Mouse (Mus musculus): ENCODE measurements around the gene Pnpla7. TPM values are rescaled to one million over a fixed set of nuclear protein-coding genes. Genes with fewer than 3 reads are reported as not detected.

Pnpla7 gene
- 3.1 and 4.5 TPM in 2 replicates for polyA plus RNA-seq (2014; fragmentation: Nextera tagmentation; extraction: Ambion mirVana)

DNA sequence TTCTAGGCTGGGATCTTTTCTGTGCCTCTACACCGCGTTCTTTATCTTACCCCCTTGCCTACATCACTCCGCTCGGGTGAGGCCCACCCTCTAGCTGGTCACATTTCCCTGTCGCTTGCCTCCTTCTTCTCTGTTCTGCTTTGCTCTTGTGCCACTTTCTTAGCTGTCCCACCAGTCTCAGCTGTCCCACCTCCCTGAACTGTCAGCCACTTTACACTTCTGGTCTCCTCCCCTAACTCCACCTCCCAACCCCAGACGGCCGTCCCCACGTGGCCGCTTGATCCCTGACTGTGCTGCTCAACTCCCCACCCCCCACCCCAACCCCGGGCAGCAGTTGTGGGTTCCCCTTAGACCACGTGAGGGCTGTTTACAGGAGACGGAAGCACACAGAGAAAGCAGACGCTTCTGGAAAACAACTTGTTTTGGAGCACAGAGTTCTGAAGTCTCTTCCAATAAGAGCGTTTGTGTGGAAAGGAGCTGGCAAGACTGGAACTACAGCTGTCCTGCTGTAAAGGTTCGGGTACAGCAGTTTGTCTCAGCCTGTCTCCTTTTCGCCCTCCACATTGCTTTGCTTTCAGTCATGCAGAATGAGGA is at the start of gene Pnpla7:
Gene Pnpla7 (plus strand): TSS at position 330 of the 594 bp plus-strand sequence.
- ATAC-seq (ENCODE audit: low FRiP score), result peak; percentile 57
- H3K4me3 ChIP-seq (ENCODE audit: low read depth, low read length), result peak within 1 kb of the TSS; percentile 78
- no peaks in the 10 kb centered on the region for H3K36me3 ChIP-seq (ENCODE audit: control insufficient read depth, insufficient read depth, low read length)
- peak within 1 kb of the TSS; percentile 81 for H3K4me2 ChIP-seq
- WGBS, result 2% methylated on average over 16 of the region's 16 CpGs
- H3K9me3 ChIP-seq (ENCODE audit: control insufficient read depth, low read length), result no peaks in the 10 kb centered on the region
- H3K4me1 ChIP-seq (ENCODE audit: control insufficient read depth, insufficient read depth, low read length), result peaks cover 12% of the 10 kb centered on the region
- peak within 1 kb of the TSS; percentile 83 for H3K9ac ChIP-seq (ENCODE audit: low read length)
- peak within 1 kb of the TSS; percentile 73 for H3K27ac ChIP-seq (ENCODE audit: low read depth, low read length)
- DNase-seq (ENCODE audit: low spot score, missing footprints), result peak; percentile 93
- no peaks in the 10 kb centered on the region for H3K27me3 ChIP-seq (ENCODE audit: control insufficient read depth, insufficient read depth, low read length)

DNA sequence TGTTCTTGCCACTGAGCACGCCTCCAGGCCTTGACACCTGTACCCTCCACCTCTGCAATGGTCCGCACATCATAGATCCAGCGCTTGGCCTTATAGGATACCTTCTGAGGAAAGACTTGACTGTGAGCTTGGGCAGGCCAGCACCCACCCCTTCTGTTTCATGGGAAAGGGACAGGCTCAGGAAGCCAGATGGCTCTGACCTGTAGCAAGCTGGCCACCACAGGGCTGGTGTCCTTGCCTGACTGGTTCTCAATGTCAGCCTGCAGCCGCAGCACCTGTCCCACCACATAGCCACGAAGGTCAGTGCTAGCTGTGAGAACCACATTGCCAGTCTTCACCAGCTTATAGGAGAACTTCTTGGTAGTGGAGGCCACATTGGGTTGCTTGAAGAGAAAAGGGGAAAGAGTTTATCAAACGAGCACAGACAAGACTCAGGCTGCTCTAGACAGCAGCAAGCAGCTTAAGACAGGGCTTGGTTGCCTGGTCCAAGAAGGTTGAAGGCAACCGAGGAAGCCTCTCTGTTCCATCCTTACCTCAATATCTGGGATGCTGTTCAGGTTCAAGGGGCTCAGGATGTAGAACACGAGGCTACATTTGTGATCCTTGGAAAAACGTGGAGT is 49.4 kb upstream of the Pnpla7 start:
- WGBS, result 88% methylated on average over 9 of the region's 9 CpGs
- no peaks in the 10 kb centered on the region for H3K36me3 ChIP-seq (ENCODE audit: control insufficient read depth, insufficient read depth, low read length)
- H3K27ac ChIP-seq (ENCODE audit: low read depth, low read length), result no peak overlapping the region
- no peak overlapping the region for H3K4me3 ChIP-seq (ENCODE audit: low read depth, low read length)
- H3K4me2 ChIP-seq, result no peak overlapping the region
- H3K27me3 ChIP-seq (ENCODE audit: control insufficient read depth, insufficient read depth, low read length), result no peaks in the 10 kb centered on the region
- H3K4me1 ChIP-seq (ENCODE audit: control insufficient read depth, insufficient read depth, low read length), result no peaks in the 10 kb centered on the region
- ATAC-seq (ENCODE audit: low FRiP score) (no peak), DNase-seq (ENCODE audit: low spot score, missing footprints) (no peak)
- no peak overlapping the region for H3K9ac ChIP-seq (ENCODE audit: low read length)
- no peaks in the 10 kb centered on the region for H3K9me3 ChIP-seq (ENCODE audit: control insufficient read depth, low read length)

DNA sequence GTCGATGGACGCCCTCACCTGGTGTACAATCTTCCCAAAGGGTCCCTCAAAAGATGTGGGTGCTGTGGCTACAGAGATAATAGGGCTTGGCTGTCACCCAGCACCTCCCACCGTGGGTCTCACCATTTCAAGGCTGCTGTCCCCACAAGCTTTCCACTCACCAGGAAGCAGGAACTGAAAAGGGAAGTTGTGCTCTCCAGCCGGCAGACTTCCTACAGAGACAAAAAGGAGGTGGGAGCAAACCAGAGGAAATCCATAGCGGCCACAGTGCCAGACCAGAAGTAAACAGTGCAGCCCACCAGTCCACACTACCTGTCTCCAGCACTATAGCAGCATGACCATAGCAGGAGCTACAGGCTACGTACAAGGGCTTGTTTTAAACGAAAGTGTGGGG is 48.9 kb upstream of the Pnpla7 start:
- H3K27me3 ChIP-seq (ENCODE audit: control insufficient read depth, insufficient read depth, low read length), result no peaks in the 10 kb centered on the region
- no peaks in the 10 kb centered on the region for H3K4me1 ChIP-seq (ENCODE audit: control insufficient read depth, insufficient read depth, low read length)
- H3K9me3 ChIP-seq (ENCODE audit: control insufficient read depth, low read length), result no peaks in the 10 kb centered on the region
- no peaks in the 10 kb centered on the region for H3K36me3 ChIP-seq (ENCODE audit: control insufficient read depth, insufficient read depth, low read length)
- DNase-seq (ENCODE audit: low spot score, missing footprints) (no peak), ATAC-seq (ENCODE audit: low FRiP score) (no peak)
- H3K4me3 ChIP-seq (ENCODE audit: low read depth, low read length), result no peak overlapping the region
- no peak overlapping the region for H3K27ac ChIP-seq (ENCODE audit: low read depth, low read length)
- no peak overlapping the region for H3K9ac ChIP-seq (ENCODE audit: low read length)
- WGBS, result 77% methylated on average over 7 of the region's 7 CpGs
- H3K4me2 ChIP-seq, result no peak overlapping the region

DNA sequence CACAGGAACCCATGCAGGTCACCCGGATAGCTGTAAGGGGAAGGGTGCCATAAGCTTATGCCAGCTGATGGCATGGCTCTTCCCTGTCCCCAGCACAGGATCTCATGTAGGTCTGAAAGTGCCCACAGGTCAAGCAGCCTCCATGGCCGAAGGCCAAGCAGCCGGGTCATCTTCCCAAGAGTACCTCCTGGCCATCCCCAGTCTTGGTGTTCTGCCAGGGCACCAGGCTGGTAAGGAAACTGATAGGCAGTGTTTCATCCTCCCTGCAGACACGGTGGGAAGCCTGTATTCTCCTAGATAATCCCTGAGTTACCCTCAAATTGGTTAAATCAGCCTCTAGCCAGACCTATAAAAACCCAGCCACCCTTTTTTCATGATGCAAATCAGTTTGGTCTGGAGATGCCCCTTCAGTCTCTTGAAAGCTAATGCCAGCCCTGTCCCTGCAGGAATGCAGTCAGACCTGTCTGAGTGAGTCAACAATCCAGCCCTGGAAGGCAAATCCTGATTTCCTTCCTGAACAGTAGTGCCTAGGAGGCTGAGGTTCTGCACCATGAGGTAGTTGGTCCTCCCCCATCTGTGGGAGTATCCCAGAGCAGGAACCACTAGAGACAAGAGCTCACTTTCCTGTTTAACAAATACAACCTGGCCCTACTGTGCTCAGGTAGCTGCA is 47.9 kb upstream of the Pnpla7 start:
- H3K9ac ChIP-seq (ENCODE audit: low read length), result no peak overlapping the region
- no peak overlapping the region for H3K4me2 ChIP-seq
- ATAC-seq (ENCODE audit: low FRiP score) (no peak), DNase-seq (ENCODE audit: low spot score, missing footprints) (no peak)
- H3K4me3 ChIP-seq (ENCODE audit: low read depth, low read length), result no peak overlapping the region
- no peaks in the 10 kb centered on the region for H3K27me3 ChIP-seq (ENCODE audit: control insufficient read depth, insufficient read depth, low read length)
- 63% methylated on average over 4 of the region's 4 CpGs for WGBS
- H3K9me3 ChIP-seq (ENCODE audit: control insufficient read depth, low read length), result no peaks in the 10 kb centered on the region
- no peak overlapping the region for H3K27ac ChIP-seq (ENCODE audit: low read depth, low read length)
- no peaks in the 10 kb centered on the region for H3K4me1 ChIP-seq (ENCODE audit: control insufficient read depth, insufficient read depth, low read length)
- no peaks in the 10 kb centered on the region for H3K36me3 ChIP-seq (ENCODE audit: control insufficient read depth, insufficient read depth, low read length)

DNA sequence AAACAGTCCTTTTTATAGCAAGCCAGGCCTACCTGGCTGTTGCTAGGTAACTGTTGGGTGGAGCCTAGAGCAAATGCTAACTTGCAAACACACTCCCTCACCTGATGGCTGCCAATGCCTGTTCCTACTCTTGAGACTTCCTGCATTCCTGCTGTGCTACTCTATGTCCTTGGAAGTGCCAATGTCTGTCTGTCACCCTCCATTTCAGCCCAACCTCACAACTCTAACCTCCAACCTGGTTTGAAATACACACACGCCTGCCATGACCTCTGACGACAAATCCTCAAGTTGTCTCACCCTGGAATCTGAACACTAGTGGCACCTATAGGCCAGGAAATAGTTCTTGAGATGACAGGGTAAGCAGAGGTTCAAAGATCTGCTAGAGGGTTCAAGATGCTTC is 46.7 kb upstream of the Pnpla7 start:
- ATAC-seq (ENCODE audit: low FRiP score) (no peak), DNase-seq (ENCODE audit: low spot score, missing footprints) (no peak)
- no peaks in the 10 kb centered on the region for H3K36me3 ChIP-seq (ENCODE audit: control insufficient read depth, insufficient read depth, low read length)
- no peak overlapping the region for H3K4me2 ChIP-seq
- no peak overlapping the region for H3K4me3 ChIP-seq (ENCODE audit: low read depth, low read length)
- H3K27ac ChIP-seq (ENCODE audit: low read depth, low read length), result no peak overlapping the region
- no peaks in the 10 kb centered on the region for H3K4me1 ChIP-seq (ENCODE audit: control insufficient read depth, insufficient read depth, low read length)
- no peak overlapping the region for H3K9ac ChIP-seq (ENCODE audit: low read length)
- H3K27me3 ChIP-seq (ENCODE audit: control insufficient read depth, insufficient read depth, low read length), result peaks cover 4% of the 10 kb centered on the region; the same call in 1 of the 2 replicates
- WGBS, result 58% methylated on average over 2 of the region's 2 CpGs
- H3K9me3 ChIP-seq (ENCODE audit: control insufficient read depth, low read length), result no peaks in the 10 kb centered on the region

DNA sequence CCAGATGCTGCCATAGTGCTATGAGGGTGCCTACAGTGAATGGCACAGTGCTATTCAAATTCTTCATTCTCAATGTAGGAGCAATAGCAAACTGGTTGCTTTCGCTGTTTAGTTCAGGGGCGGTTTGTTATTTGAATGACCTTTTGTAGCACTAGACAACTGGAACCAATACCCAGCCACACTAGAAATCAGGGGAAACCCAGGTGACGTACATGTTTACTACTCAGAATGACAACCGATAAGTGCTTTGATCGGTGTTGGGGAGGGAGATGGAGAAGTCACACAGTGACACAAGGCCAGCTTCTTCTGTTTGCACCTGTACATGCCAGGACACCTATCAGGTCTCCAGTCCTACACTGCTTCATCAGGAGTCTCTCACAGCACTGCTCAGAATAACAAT is 46.2 kb upstream of the Pnpla7 start:
- WGBS, result 93% methylated on average over 5 of the region's 5 CpGs
- Histone ChIP-seq H3K27me3 (ENCODE audit: control insufficient read depth, insufficient read depth, low read length) (peaks cover 8% of the 10 kb centered on the region; the same call in 1 of the 2 replicates), H3K36me3 (ENCODE audit: control insufficient read depth, insufficient read depth, low read length) (no peaks in the 10 kb centered on the region), H3K4me3 (ENCODE audit: low read depth, low read length) (no peak overlapping the region), H3K9ac (ENCODE audit: low read length) (no peak overlapping the region), H3K4me2 (no peak overlapping the region), H3K27ac (ENCODE audit: low read depth, low read length) (no peak overlapping the region), H3K9me3 (ENCODE audit: control insufficient read depth, low read length) (no peaks in the 10 kb centered on the region), H3K4me1 (ENCODE audit: control insufficient read depth, insufficient read depth, low read length) (0 out of 2 replicates have a peak, but pooled peaks cover 2% of the 10 kb centered on the region)
- no peak for DNase-seq (ENCODE audit: low spot score, missing footprints)
- ATAC-seq (ENCODE audit: low FRiP score), result no peak

DNA sequence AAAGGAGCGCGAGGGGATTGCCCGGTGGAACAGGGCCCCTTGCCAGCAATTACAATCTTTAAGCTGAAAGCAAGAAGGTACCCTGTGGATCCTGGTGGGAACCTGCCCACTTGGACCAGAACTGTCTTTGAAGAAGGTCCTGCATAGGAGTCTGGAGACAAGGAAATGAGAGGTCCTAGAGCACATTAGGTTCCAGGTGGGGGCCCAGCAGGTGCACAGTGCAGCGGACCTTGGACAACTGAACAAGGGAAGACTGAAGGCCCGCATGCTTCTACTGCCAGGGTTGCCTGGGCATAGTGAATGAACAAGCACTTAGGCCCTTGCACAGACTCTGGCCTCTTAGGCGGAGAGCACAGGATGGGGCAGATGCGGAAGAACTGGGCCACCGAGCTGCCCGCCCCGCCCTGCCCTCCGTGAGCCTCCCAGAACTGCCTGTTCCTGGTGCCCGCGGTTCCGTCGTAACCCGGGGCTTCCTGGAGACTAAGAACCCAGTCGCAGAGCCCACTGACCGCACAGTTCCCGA is 41.3 kb upstream of the Pnpla7 start:
- H3K27ac ChIP-seq (ENCODE audit: low read depth, low read length), result no peak overlapping the region

DNA sequence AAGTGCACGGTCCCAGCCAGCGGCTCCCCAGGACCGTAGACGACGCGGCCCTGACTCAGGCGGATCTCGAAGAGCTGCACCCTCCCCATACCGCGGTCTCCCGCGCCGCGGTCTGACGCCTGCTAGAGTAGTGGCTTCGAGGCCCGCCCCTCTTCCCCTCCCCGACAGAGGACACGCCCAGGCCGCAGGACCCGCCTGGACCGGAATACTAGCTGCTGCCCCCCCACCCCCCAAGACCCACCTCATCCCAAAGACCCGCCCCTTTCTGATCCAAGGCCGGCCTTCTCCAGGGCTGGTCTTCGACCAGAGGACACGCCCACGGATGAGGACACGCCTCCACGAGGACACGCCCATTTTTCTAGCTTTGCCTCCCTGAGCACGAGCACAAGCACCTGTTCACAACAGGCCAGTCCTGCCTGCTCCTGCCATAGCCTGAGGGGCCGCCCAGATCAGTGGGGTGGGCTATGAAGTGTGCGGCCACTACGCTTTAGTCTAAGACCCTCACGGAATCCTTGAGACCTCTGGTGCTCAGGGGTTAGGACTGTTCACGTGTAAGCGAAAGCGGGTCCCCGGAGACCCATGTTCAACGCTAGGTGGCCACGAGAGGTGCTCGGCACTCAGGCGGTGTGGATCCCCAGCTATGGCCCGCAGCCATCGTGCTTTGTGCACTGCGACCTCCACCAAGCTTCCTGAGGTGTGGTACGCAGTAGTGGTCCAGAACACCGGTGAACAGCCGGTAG is 40.6 kb upstream of the Pnpla7 start, which contains the start of gene Arrdc1:
Gene Arrdc1 (minus strand): TSS at position 196 of the 740 bp plus-strand sequence.
- DNase-seq (ENCODE audit: low spot score, missing footprints) (peak; percentile 99), ATAC-seq (ENCODE audit: low FRiP score) (peak; percentile 95)
- under 1% methylated on average over 44 of the region's 49 CpGs for WGBS
- no peaks in the 10 kb centered on the region for H3K36me3 ChIP-seq (ENCODE audit: control insufficient read depth, insufficient read depth, low read length)
- peak within 1 kb of the TSS; percentile 52 for H3K4me3 ChIP-seq (ENCODE audit: low read depth, low read length)
- H3K4me2 ChIP-seq, result peak within 1 kb of the TSS; percentile 81
- no peak within 1 kb of the TSS for H3K27ac ChIP-seq (ENCODE audit: low read depth, low read length)
- H3K4me1 ChIP-seq (ENCODE audit: control insufficient read depth, insufficient read depth, low read length), result 0 out of 2 replicates have a peak, but pooled peaks cover 4% of the 10 kb centered on the region
- peak within 1 kb of the TSS; percentile 65 for H3K9ac ChIP-seq (ENCODE audit: low read length)
- H3K27me3 ChIP-seq (ENCODE audit: control insufficient read depth, insufficient read depth, low read length), result peaks cover 8% of the 10 kb centered on the region; the same call in 1 of the 2 replicates
- H3K9me3 ChIP-seq (ENCODE audit: control insufficient read depth, low read length), result no peaks in the 10 kb centered on the region

More for the DNA sequence above, 41.3 kb upstream of the Pnpla7 start:
- H3K9me3 ChIP-seq (ENCODE audit: control insufficient read depth, low read length), result no peaks in the 10 kb centered on the region
- 0 out of 2 replicates have a peak, but pooled peaks cover 4% of the 10 kb centered on the region for H3K4me1 ChIP-seq (ENCODE audit: control insufficient read depth, insufficient read depth, low read length)
- peak overlapping the region; percentile 52 for H3K4me3 ChIP-seq (ENCODE audit: low read depth, low read length)
- no peaks in the 10 kb centered on the region for H3K36me3 ChIP-seq (ENCODE audit: control insufficient read depth, insufficient read depth, low read length)
- peak overlapping the region; percentile 65 for H3K9ac ChIP-seq (ENCODE audit: low read length)
- H3K27me3 ChIP-seq (ENCODE audit: control insufficient read depth, insufficient read depth, low read length), result peaks cover 8% of the 10 kb centered on the region; the same call in 1 of the 2 replicates
- 5% methylated on average over 19 of the region's 19 CpGs for WGBS
- H3K4me2 ChIP-seq, result peak overlapping the region; percentile 81
- peak; percentile 11; the same call in 1 of the 2 replicates for ATAC-seq (ENCODE audit: low FRiP score)
- DNase-seq (ENCODE audit: low spot score, missing footprints), result peak; percentile 85

All from midbrain, embryonic 11.5 days (tissue).